Mouse (Mus musculus): ENCODE results near the gene 2210011C24Rik. TPM values are rescaled to one million over a fixed set of nuclear protein-coding genes. Genes with fewer than 3 reads are reported as not detected.

The 2210011C24Rik gene
- polyA plus RNA-seq, 1 experiment from 2014 or later: not detected

- 17% methylated on average over 10 of the region's 10 CpGs for WGBS
- H3K27ac ChIP-seq (ENCODE audit: low read length): no peak overlapping the region
- H3K4me2 ChIP-seq (ENCODE audit: low read length): no peak overlapping the region
- no peak for ATAC-seq
- peaks cover 15% of the 10 kb centered on the region for H3K27me3 ChIP-seq (replicated peaks; ENCODE audit: control insufficient read depth, insufficient read depth, low read length)
- no peaks in the 10 kb centered on the region for H3K36me3 ChIP-seq (ENCODE audit: control insufficient read depth, insufficient read depth)
- no peak overlapping the region for H3K4me3 ChIP-seq (replicated peaks; ENCODE audit: low read length)
- H3K4me1 ChIP-seq (replicated peaks; ENCODE audit: control insufficient read depth, insufficient read depth, low read length): peaks cover 10% of the 10 kb centered on the region; the same call in 1 of the 2 replicates
- no peak overlapping the region for H3K9ac ChIP-seq (replicated peaks; ENCODE audit: low read depth, low read length)
- H3K9me3 ChIP-seq (ENCODE audit: control insufficient read depth, low read length): no peaks in the 10 kb centered on the region
Measured at GRCm38 (mm10) chr8:84024171-84024570, 12.2 kb upstream of the 2210011C24Rik start.

GRCm38 (mm10) chr8:84023631-84024030, 11.7 kb upstream of the 2210011C24Rik start:
- Histone ChIP-seq H3K36me3 (ENCODE audit: control insufficient read depth, insufficient read depth) (no peaks in the 10 kb centered on the region), H3K4me2 (ENCODE audit: low read length) (no peak overlapping the region), H3K27me3 (replicated peaks; ENCODE audit: control insufficient read depth, insufficient read depth, low read length) (peaks cover 15% of the 10 kb centered on the region), H3K27ac (ENCODE audit: low read length) (no peak overlapping the region), H3K9ac (replicated peaks; ENCODE audit: low read depth, low read length) (no peak overlapping the region), H3K9me3 (ENCODE audit: control insufficient read depth, low read length) (no peaks in the 10 kb centered on the region), H3K4me3 (replicated peaks; ENCODE audit: low read length) (no peak overlapping the region), H3K4me1 (replicated peaks; ENCODE audit: control insufficient read depth, insufficient read depth, low read length) (peaks cover 10% of the 10 kb centered on the region; the same call in 1 of the 2 replicates)
- WGBS: 91% methylated on average over 1 of the region's 1 CpGs
- no peak for ATAC-seq

GRCm38 (mm10) chr8:84023085-84023484, 11.1 kb upstream of the 2210011C24Rik start:
- H3K27me3 ChIP-seq (replicated peaks; ENCODE audit: control insufficient read depth, insufficient read depth, low read length): peaks cover 15% of the 10 kb centered on the region
- H3K36me3 ChIP-seq (ENCODE audit: control insufficient read depth, insufficient read depth): no peaks in the 10 kb centered on the region
- ATAC-seq: no peak
- H3K27ac ChIP-seq (ENCODE audit: low read length): no peak overlapping the region
- 62% methylated on average over 5 of the region's 5 CpGs for WGBS
- peaks cover 10% of the 10 kb centered on the region; the same call in 1 of the 2 replicates for H3K4me1 ChIP-seq (replicated peaks; ENCODE audit: control insufficient read depth, insufficient read depth, low read length)
- H3K4me3 ChIP-seq (replicated peaks; ENCODE audit: low read length): no peak overlapping the region
- no peak overlapping the region for H3K9ac ChIP-seq (replicated peaks; ENCODE audit: low read depth, low read length)
- no peak overlapping the region for H3K4me2 ChIP-seq (ENCODE audit: low read length)
- H3K9me3 ChIP-seq (ENCODE audit: control insufficient read depth, low read length): no peaks in the 10 kb centered on the region

GRCm38 (mm10) chr8:84021569-84021968, 9.6 kb upstream of the 2210011C24Rik start:
- H3K36me3 ChIP-seq (ENCODE audit: control insufficient read depth, insufficient read depth): no peaks in the 10 kb centered on the region
- WGBS: 52% methylated on average over 12 of the region's 12 CpGs
- no peak overlapping the region for H3K27ac ChIP-seq (ENCODE audit: low read length)
- H3K9ac ChIP-seq (replicated peaks; ENCODE audit: low read depth, low read length): no peak overlapping the region
- H3K9me3 ChIP-seq (ENCODE audit: control insufficient read depth, low read length): no peaks in the 10 kb centered on the region
- no peak overlapping the region for H3K4me3 ChIP-seq (replicated peaks; ENCODE audit: low read length)
- peaks cover 6% of the 10 kb centered on the region for H3K27me3 ChIP-seq (replicated peaks; ENCODE audit: control insufficient read depth, insufficient read depth, low read length)
- peaks cover 10% of the 10 kb centered on the region; the same call in 1 of the 2 replicates for H3K4me1 ChIP-seq (replicated peaks; ENCODE audit: control insufficient read depth, insufficient read depth, low read length)
- ATAC-seq: no peak
- no peak overlapping the region for H3K4me2 ChIP-seq (ENCODE audit: low read length)

GRCm38 (mm10) chr8:84021096-84021495, 9.1 kb upstream of the 2210011C24Rik start, which contains the start of gene Palm3:
Gene Palm3 (plus strand): TSS chr8:84021471.
- ATAC-seq: no peak
- no peaks in the 10 kb centered on the region for H3K9me3 ChIP-seq (ENCODE audit: control insufficient read depth, low read length)
- H3K4me2 ChIP-seq (ENCODE audit: low read length): no peak within 1 kb of the TSS
- H3K36me3 ChIP-seq (ENCODE audit: control insufficient read depth, insufficient read depth): no peaks in the 10 kb centered on the region
- no peak within 1 kb of the TSS for H3K27ac ChIP-seq (ENCODE audit: low read length)
- no peak within 1 kb of the TSS for H3K4me3 ChIP-seq (replicated peaks; ENCODE audit: low read length)
- H3K27me3 ChIP-seq (replicated peaks; ENCODE audit: control insufficient read depth, insufficient read depth, low read length): peaks cover 3% of the 10 kb centered on the region; the same call in 1 of the 2 replicates
- 13% methylated on average over 18 of the region's 18 CpGs for WGBS
- peaks cover 6% of the 10 kb centered on the region; the same call in 1 of the 2 replicates for H3K4me1 ChIP-seq (replicated peaks; ENCODE audit: control insufficient read depth, insufficient read depth, low read length)
- H3K9ac ChIP-seq (replicated peaks; ENCODE audit: low read depth, low read length): no peak within 1 kb of the TSS

- H3K9ac ChIP-seq (replicated peaks; ENCODE audit: low read depth, low read length): no peak overlapping the region
- no peaks in the 10 kb centered on the region for H3K9me3 ChIP-seq (ENCODE audit: control insufficient read depth, low read length)
- 81% methylated on average over 9 of the region's 9 CpGs for whole genome bisulfite sequencing
- H3K27me3 ChIP-seq (replicated peaks; ENCODE audit: control insufficient read depth, insufficient read depth, low read length): peaks cover 3% of the 10 kb centered on the region; the same call in 1 of the 2 replicates
- no peak overlapping the region for H3K4me2 ChIP-seq (ENCODE audit: low read length)
- no peaks in the 10 kb centered on the region for H3K36me3 ChIP-seq (ENCODE audit: control insufficient read depth, insufficient read depth)
- H3K27ac ChIP-seq (ENCODE audit: low read length): no peak overlapping the region
- ATAC-seq: no peak
- H3K4me3 ChIP-seq (replicated peaks; ENCODE audit: low read length): no peak overlapping the region
- H3K4me1 ChIP-seq (replicated peaks; ENCODE audit: control insufficient read depth, insufficient read depth, low read length): no peaks in the 10 kb centered on the region
Measured at GRCm38 (mm10) chr8:84019738-84020137, 7.8 kb upstream of the 2210011C24Rik start.

GRCm38 (mm10) chr8:84015833-84016232, 3.9 kb upstream of the 2210011C24Rik start:
- Histone ChIP-seq H3K27me3 (replicated peaks; ENCODE audit: control insufficient read depth, insufficient read depth, low read length) (peaks cover 22% of the 10 kb centered on the region), H3K9me3 (ENCODE audit: control insufficient read depth, low read length) (no peaks in the 10 kb centered on the region), H3K4me2 (ENCODE audit: low read length) (no peak overlapping the region), H3K36me3 (ENCODE audit: control insufficient read depth, insufficient read depth) (no peaks in the 10 kb centered on the region), H3K4me3 (replicated peaks; ENCODE audit: low read length) (no peak overlapping the region), H3K9ac (replicated peaks; ENCODE audit: low read depth, low read length) (no peak overlapping the region), H3K27ac (ENCODE audit: low read length) (no peak overlapping the region), H3K4me1 (replicated peaks; ENCODE audit: control insufficient read depth, insufficient read depth, low read length) (peaks cover 16% of the 10 kb centered on the region)
- no peak for ATAC-seq
- WGBS: 93% methylated on average over 5 of the region's 5 CpGs

GRCm38 (mm10) chr8:84012499-84013165, 661 bp upstream of the 2210011C24Rik start:
- Histone ChIP-seq H3K27ac (ENCODE audit: low read length) (no peak overlapping the region), H3K9ac (replicated peaks; ENCODE audit: low read depth, low read length) (no peak overlapping the region), H3K4me3 (replicated peaks; ENCODE audit: low read length) (no peak overlapping the region; the same call in 1 of the 2 replicates), H3K36me3 (ENCODE audit: control insufficient read depth, insufficient read depth) (no peaks in the 10 kb centered on the region), H3K4me1 (replicated peaks; ENCODE audit: control insufficient read depth, insufficient read depth, low read length) (peaks cover 20% of the 10 kb centered on the region), H3K27me3 (replicated peaks; ENCODE audit: control insufficient read depth, insufficient read depth, low read length) (peaks cover 31% of the 10 kb centered on the region), H3K4me2 (ENCODE audit: low read length) (peak overlapping the region; percentile 75), H3K9me3 (ENCODE audit: control insufficient read depth, low read length) (no peaks in the 10 kb centered on the region)
- 4% methylated on average over 35 of the region's 35 CpGs for WGBS
- ATAC-seq: no peak

- peak overlapping the region; percentile 49 for H3K4me3 ChIP-seq (replicated peaks; ENCODE audit: low read length)
- peak; percentile 63 for ATAC-seq
- WGBS: 1% methylated on average over 69 of the region's 83 CpGs
- H3K4me2 ChIP-seq (ENCODE audit: low read length): peak overlapping the region; percentile 75
- H3K27ac ChIP-seq (ENCODE audit: low read length): no peak overlapping the region
- peaks cover 31% of the 10 kb centered on the region for H3K27me3 ChIP-seq (replicated peaks; ENCODE audit: control insufficient read depth, insufficient read depth, low read length)
- H3K9me3 ChIP-seq (ENCODE audit: control insufficient read depth, low read length): no peaks in the 10 kb centered on the region
- H3K4me1 ChIP-seq (replicated peaks; ENCODE audit: control insufficient read depth, insufficient read depth, low read length): peaks cover 20% of the 10 kb centered on the region
- peak overlapping the region; percentile 45 for H3K9ac ChIP-seq (replicated peaks; ENCODE audit: low read depth, low read length)
- no peaks in the 10 kb centered on the region for H3K36me3 ChIP-seq (ENCODE audit: control insufficient read depth, insufficient read depth)
Measured at GRCm38 (mm10) chr8:84010625-84011611, 1.1 kb downstream of the 2210011C24Rik start.
